Mouse (Mus musculus): Measurements from ENCODE around the gene Slc22a12. TPM values are rescaled to one million over a fixed set of nuclear protein-coding genes. Genes with fewer than 3 reads are reported as not detected.

Gene Slc22a12
- total and polyA plus RNA-seq, 3 experiments: not detected

GRCm38 (mm10) chr19:6516153-6516552 lies 26.7 kb downstream of the Slc22a12 start:
- no peak overlapping the region for H3K27ac ChIP-seq (ENCODE audit: control insufficient read depth, low read depth, low read length)
- H3K36me3 ChIP-seq (ENCODE audit: control insufficient read depth in 1 of 2, insufficient read depth in 2 of 2, low read length in 2 of 2): peaks cover 0 to 2% of the 10 kb centered on the region in 2 experiments; a peak in 1 of 4 replicates
- H3K79me2 ChIP-seq (ENCODE audit: control insufficient read depth, insufficient read depth, low read length, poor library complexity): no peaks in the 10 kb centered on the region
- no peaks in the 10 kb centered on the region for H3K4me1 ChIP-seq (ENCODE audit: control insufficient read depth in 1 of 2, insufficient read depth in 2 of 2, low read length in 2 of 2)
- no peak overlapping the region for H3K4me3 ChIP-seq (ENCODE audit: control insufficient read depth in 1 of 2, insufficient read depth in 1 of 2, low read depth in 2 of 2, low read length in 2 of 2)
- H3K9ac ChIP-seq (ENCODE audit: control insufficient read depth, low read depth, low read length, poor library complexity, severe bottlenecking): no peak overlapping the region
- TF ChIP-seq MXI1 (IDR thresholded peaks at IDR 0.05; ENCODE audit: low read depth, low read length) (no peak), ZKSCAN1 (IDR thresholded peaks at IDR 0.05; ENCODE audit: low read depth, low read length) (no peak), MEF2A (IDR thresholded peaks at IDR 0.05; ENCODE audit: extremely low read depth, insufficient replicate concordance, low read depth, low read length, poor library complexity, severe bottlenecking) (no peak), MAZ (IDR thresholded peaks at IDR 0.05; ENCODE audit: low read depth, low read length) (no peak), EP300 (IDR thresholded peaks at IDR 0.05; ENCODE audit: low read depth in 1 of 2, low read length in 2 of 2) (no peak), POLR2AphosphoS5 (IDR thresholded peaks at IDR 0.05; ENCODE audit: borderline replicate concordance, low read depth, low read length) (no peak), GABPA (IDR thresholded peaks at IDR 0.05; ENCODE audit: low read depth, low read length) (no peak), RCOR1 (IDR thresholded peaks at IDR 0.05; ENCODE audit: low read depth, low read length) (no peak), USF1 (IDR thresholded peaks at IDR 0.05; ENCODE audit: low read depth, low read length) (no peak), CHD2 (IDR thresholded peaks at IDR 0.05; ENCODE audit: low read length) (no peak), SMC3 (IDR thresholded peaks at IDR 0.05; ENCODE audit: low read depth, low read length) (no peak), ETS1 (IDR thresholded peaks at IDR 0.05; ENCODE audit: low read depth, low read length) (no peak), MYC (IDR thresholded peaks at IDR 0.05; ENCODE audit: low read depth, low read length) (no peak)
- H3K27me3 ChIP-seq (ENCODE audit: control insufficient read depth in 1 of 2, insufficient read depth in 2 of 2, low read length in 2 of 2): no peaks in the 10 kb centered on the region
- DNase-seq (ENCODE audit: low read depth, low spot score): no peak
- no peaks in the 10 kb centered on the region for H3K9me3 ChIP-seq (replicated peaks; ENCODE audit: insufficient read depth, low read length)

DNA sequence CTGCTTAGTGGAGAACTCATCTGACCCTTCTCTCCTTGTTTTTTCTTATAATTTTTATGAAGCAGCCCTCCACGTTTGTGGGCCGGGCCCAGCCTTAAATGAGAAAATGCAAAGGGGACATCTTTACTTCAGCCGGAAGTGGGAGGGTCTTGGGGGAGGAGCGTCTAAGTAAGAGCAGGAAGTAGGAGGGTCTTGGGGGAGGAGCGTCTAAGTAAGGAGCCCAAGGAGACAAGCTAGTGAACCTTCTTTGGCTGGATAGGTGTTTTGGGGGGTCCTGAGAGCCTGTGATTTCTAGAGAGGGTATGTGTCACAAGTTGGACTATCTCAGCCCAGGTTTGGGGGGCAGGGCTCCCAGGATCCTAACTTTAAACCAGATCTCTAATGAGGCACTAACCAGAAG lies 27.4 kb downstream of the Slc22a12 start:
- no peak overlapping the region for H3K4me3 ChIP-seq (ENCODE audit: control insufficient read depth in 1 of 2, insufficient read depth in 1 of 2, low read depth in 2 of 2, low read length in 2 of 2)
- TF ChIP-seq RCOR1 (IDR thresholded peaks at IDR 0.05; ENCODE audit: low read depth, low read length) (no peak), ELF1 (IDR thresholded peaks at IDR 0.05; ENCODE audit: low read depth, low read length) (peak; percentile 85), POLR2A (IDR thresholded peaks at IDR 0.05; ENCODE audit: control insufficient read depth in 1 of 2, insufficient read depth in 1 of 2, low read depth in 1 of 2, low read length in 2 of 2, poor library complexity in 1 of 2) (peak in 1 of 2 experiments; percentile 35; a peak in 1 of 4 replicates), HCFC1 (IDR thresholded peaks at IDR 0.05; ENCODE audit: low read depth, low read length) (peak; percentile 39; the same call in 1 of the 2 replicates), TBP (IDR thresholded peaks at IDR 0.05; ENCODE audit: low read depth, low read length) (0 out of 2 replicates have a peak, but pooled peaks have one; percentile 49)
- H3K4me1 ChIP-seq (ENCODE audit: control insufficient read depth in 1 of 2, insufficient read depth in 2 of 2, low read length in 2 of 2): no peaks in the 10 kb centered on the region
- no peaks in the 10 kb centered on the region for H3K9me3 ChIP-seq (replicated peaks; ENCODE audit: insufficient read depth, low read length)
- peaks cover 0 to 2% of the 10 kb centered on the region in 2 experiments; a peak in 1 of 4 replicates for H3K36me3 ChIP-seq (ENCODE audit: control insufficient read depth in 1 of 2, insufficient read depth in 2 of 2, low read length in 2 of 2)
- no peak overlapping the region for H3K27ac ChIP-seq (ENCODE audit: control insufficient read depth, low read depth, low read length)
- no peaks in the 10 kb centered on the region for H3K27me3 ChIP-seq (ENCODE audit: control insufficient read depth in 1 of 2, insufficient read depth in 2 of 2, low read length in 2 of 2)
- H3K79me2 ChIP-seq (ENCODE audit: control insufficient read depth, insufficient read depth, low read length, poor library complexity): no peaks in the 10 kb centered on the region
- H3K9ac ChIP-seq (ENCODE audit: control insufficient read depth, low read depth, low read length, poor library complexity, severe bottlenecking): no peak overlapping the region
- DNase-seq (ENCODE audit: low read depth, low spot score): peak; percentile 88
